Mouse (Mus musculus): ENCODE data around the gene Nrtn. TPM values are rescaled to one million over a fixed set of nuclear protein-coding genes. Genes with fewer than 3 reads are reported as not detected.
A peak's percentile ranks its signal among the peaks of the same experiment; 100 is the strongest.

Nrtn gene
- total RNA-seq (2021) = 10 to 100 TPM; 25.1 to 32.1 TPM
- long read RNA-seq, experiment 1, transcript Nrtn-201 (3 exons, 1,023 nt) = major isoform, 39 of 41 reads
- long read RNA-seq, experiment 1, partial matches to known transcripts = 2 of 41 reads
- long read RNA-seq, experiment 1, other reads (novel, unspliced or antisense) = 0 of 41 reads
- long read RNA-seq, experiment 2, transcript Nrtn-201 (3 exons, 1,023 nt) = major isoform, 20 of 21 reads
- long read RNA-seq, experiment 2, partial matches to known transcripts = 1 of 21 reads
- long read RNA-seq, experiment 2, other reads (novel, unspliced or antisense) = 0 of 21 reads

DNA sequence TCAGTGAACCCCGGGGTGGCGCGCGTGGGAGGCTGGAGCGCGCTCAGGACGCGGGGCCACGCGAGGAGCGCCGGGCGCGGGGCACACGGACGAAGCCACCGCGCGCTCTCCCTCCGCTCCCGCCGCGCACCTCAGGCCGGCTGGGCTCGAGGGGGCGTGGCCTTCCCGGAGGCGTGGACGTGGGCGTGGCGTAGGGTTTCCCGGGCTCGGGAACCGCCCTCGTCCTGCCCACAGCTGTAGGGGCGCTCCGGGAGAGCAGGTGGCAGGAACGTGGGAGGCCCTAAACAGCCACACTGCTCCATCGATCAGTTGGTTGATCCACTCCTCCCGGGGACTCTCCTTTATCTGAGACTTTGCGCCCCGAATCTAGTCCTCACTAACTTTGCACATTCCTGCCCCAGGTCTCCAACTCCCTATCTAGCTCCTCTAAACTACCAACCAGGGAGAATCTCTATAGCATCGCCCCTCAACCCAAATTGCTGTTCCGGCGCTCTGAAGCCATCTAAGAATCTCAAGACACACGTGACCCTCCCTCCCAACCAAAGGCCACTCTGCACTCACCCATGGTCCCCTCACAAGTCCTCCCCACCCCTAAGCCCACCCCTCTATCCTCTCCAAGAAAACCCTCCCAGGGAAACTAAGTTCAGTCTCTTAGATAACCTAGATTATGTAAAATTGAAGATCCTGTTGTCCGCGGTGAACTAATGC, at the start of gene Nrtn:
Nrtn (minus strand) TSS at position 115 of the 708 bp plus-strand sequence.
- DNase-seq = peak; percentile 85 to 90

DNA sequence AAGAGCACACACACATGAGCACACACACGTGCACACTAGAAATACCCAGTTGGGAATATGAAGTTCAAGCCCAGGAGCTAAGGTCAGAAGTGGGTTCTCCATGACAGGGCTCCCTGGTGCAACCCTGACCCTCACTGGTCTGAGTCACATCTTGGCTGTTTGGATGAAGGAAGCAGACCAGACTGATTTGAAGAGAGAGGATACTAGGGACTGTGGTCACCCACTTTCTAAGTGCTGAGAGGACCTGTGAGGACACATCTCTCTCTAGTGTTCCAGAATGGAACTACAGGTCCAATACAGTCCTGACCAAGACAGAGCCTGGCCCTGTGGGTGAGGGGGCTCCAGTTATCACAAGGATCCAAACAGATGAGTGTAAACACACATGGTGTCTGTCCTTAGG, 48.5 kb upstream of the Nrtn start:
- DNase-seq = no peak

DNA sequence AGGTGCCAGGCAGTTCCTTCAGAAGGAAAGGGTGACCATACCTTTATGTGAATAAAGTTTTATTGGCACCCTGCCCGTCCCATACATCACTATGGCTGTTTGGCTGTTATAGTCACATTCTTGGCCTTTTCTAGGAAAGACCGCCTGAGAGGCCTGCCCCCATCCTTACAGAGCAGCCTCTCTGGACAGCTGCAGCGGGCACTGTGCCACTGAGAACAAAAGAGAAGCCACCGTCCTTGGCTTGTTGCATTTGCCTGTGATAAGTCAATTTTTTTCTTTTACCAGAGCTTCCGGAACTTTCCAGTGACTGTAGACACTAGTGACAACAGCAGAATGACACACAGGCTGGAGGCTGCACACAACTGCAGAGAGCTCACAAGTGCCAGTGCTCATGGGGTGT, 47.6 kb upstream of the Nrtn start:
- DNase-seq = no peak

DNA sequence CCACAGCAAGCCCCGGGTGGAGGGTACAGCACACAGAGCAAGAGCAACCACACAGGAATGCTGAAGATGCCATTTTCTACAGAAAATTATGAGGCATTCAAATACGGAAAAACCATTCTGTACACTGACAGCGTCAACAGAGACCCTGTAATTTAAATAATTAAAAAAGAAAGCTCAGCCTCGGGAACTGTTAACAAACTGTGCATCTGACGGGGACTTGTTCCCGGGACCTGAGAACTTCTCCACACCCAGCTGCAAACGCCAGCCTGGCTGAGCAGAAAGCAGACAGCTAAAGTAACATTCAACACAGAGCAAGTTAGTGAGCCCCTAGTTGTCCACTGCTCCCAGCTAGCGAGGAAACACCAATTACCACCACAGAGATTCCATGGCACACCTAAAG, 44.7 kb upstream of the Nrtn start:
- DNase-seq = no peak

DNA sequence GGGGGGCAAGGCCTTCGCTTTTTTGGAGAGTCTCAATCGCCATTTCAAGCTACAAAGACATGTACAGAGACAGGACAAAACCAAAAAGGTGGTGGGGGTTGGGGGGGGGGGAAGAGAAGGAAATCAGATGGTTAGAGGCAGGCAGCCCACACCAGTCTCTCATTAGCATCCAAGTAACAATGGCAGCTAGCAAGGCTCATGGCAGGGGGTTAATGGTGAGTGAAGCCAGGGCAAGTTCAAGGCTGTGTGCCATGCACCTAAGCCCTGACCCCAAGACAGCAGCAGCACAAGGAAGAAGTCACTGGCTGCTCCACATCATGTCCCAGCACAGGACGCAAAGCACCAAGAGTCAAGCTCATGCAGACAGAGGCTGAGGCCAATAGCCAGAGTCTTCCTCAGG, 41.9 kb upstream of the Nrtn start:
- DNase-seq = no peak

DNA sequence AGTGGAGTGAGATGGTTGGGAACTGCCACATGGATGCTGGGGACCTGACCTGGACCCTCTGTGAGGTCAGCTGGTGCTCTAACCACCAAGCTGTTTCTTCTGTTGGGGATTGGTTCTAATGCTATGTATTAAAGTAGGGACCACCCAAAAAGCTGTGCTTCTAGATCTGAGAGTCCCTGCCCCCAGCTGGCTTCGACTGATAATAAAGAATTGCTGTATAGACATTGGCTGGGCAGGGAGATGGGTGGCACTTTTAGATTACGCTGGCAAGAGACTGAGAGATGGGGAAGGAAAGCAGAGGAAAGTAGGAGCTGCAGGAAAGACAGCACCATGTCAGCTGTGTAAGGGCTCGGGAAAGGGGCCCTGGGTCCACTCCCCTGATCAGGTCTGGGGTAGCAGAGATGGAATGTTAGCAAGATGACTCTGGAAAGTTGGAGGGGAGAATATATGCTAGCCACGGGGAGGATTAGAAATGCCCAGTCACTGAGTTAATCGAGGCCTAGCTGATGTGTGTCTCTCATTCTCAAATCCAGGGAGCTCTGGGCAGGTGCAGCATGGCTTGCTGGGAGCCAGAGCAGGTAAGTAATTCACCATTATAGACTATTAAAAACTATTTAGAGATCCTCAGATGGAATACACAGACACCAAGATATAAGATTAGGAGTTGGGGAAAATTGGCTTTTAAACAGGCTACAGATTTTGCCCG, 36.4 kb upstream of the Nrtn start:
- DNase-seq = no peak

DNA sequence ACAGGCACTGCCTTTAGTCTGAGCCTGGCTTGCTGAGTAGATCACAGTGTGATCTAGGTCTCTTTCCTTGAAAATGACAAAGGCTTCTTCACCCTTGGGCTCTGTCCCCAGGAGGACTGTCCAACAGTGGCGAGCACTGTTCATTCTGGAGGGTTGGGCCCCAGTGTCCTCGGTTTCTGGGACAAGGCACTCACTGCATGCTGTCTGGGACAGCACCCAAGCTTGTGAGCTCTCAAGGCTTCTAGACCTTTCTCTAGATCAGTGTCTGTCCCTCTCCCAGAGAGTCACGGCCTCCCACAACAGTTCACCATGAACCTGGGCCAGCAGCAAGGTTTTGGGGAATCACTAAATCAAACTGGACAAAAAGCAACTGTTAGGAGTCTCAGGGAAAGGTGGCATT, 35.3 kb upstream of the Nrtn start:
- no peak for DNase-seq

- DNase-seq = no peak
Measured at GRCm38 (mm10) chr17:56789286-56789685, 32.0 kb upstream of the Nrtn start.

GRCm38 (mm10) chr17:56788886-56789285, 31.6 kb upstream of the Nrtn start:
- DNase-seq = no peak

DNA sequence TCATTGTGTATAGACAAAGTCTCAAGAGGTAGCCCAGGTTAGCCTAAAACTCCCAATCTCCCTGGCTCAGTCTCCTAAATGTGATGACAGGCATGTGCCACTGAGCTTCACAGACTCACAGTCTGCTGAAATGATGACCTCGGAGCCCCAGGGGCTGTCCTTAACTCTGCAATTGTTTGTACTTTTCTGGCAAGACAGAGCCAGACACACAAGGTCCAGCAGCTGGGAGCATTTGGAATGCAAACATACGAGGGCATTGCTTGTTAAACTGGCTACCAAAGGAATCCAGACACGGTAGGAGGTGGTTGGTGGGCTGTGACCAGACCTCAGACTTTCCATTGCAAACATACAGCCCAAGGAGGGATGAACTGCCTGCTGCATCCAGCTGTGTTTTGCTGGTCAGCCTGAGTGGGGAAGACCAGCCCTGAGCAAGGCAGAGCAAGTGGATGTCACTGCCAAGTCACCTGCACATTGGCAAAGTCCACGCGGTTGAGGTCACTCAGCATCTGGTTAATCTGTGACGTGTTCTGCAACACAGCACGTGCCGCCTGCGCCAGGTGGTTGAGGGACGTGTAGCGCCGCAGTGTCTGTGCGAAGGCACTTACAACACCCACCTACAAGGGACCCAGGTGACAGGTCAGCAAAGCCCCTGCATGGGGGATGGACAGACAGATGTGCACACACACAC, 23.1 kb upstream of the Nrtn start:
- no peak for DNase-seq

DNA sequence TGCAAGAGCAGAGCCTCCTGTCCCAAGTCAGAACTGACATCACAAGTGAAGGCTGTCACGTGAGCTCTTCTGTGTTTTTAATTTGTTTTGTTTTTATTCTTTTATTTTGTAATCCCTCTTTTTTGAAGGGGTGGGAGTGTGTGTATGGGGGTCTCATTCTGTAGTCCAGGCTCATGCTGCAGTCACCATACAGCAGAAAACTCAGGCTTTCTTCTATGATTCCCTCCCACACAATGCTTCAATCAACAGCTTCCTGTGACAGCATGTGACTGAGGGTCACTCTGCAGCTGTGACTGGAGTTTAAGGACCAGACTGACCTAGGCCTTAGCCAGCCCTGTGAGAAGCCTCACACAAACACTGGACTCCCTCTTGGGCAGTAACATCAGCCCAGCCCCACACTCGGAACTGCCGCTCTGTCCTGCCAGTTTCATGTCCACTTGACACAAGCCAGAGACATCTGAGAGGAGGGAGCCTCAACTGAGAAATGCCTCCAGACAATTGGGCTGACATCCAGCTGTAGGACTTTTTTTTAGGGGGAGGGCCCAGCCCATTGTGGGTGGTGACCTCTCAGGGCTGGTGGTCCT, 21.5 kb upstream of the Nrtn start:
- DNase-seq = peak; percentile 51 to 58

GRCm38 (mm10) chr17:56777568-56777967, 20.2 kb upstream of the Nrtn start:
- DNase-seq = no peak

- DNase-seq = no peak
Measured at GRCm38 (mm10) chr17:56769950-56770349, 12.6 kb upstream of the Nrtn start, which contains the start of gene Prr22. TSS of gene Prr22 (plus strand) at chr17:56770250.

DNA sequence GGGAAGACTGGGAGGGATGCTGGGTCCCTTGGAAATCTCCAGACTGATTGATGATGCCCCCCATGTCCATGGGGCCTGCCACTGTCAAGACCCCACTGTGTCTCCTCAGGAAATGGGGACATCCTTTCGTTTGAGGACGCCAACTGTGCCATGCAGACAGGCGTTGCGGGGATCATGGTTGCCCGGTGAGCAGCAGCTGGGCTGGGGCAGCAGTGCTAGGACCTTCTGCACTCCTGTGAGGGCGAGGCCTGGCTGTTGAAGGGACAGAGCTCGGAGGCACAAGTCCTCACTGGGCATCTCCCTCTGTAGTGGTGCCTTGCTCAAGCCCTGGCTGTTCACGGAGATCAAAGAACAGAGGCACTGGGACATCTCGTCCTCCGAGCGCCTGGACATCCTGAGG, 11.6 kb upstream of the Nrtn start:
- no peak for DNase-seq

DNA sequence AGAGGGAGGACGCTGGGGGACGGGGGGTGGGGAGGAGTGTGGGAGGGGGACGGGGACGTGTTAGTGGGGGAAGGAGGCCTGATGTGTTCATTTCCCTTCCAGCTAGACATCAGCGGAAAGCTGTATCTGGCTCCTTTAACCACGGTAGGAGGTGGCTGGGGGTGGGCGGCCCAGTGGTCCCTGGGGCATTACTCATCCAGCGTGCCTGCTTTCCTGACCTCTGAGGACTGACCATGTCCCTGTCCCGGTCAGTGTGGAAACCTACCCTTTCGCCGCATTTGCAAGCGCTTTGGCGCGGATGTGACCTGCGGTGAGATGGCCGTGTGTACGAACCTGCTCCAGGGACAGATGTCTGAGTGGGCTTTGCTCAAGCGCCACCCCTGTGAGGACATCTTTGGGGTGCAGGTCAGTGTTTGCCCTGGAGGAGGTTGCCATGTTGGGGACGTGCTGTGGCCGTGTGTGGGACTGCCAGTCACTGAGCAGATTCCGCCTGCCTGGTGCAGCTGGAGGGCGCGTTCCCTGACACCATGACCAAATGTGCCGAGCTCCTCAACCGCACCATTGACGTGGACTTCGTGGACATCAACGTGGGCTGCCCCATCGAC, 10.3 kb upstream of the Nrtn start:
- no peak for DNase-seq

GRCm38 (mm10) chr17:56766631-56767405, 9.5 kb upstream of the Nrtn start:
- no peak for DNase-seq

DNA sequence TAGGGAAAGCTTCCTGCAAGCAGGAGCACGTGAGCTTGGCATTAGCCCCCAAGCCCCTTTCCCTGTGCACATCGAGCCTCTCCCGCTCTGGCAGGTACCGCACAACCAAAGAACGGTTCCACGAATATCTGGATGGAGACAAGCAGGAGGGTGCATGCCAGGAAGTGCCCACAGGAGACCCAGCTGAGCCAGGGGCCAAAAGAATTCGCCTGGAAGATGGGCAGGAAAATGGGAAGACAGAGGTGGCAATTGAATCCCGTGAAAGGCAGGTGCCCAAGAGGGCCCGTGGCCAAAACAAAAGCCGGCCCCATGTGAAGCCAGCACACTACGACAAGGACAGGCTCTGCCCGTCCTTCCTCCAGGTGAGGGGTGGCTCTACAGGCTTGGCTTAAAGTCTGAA, 8.1 kb upstream of the Nrtn start:
- DNase-seq = no peak

DNA sequence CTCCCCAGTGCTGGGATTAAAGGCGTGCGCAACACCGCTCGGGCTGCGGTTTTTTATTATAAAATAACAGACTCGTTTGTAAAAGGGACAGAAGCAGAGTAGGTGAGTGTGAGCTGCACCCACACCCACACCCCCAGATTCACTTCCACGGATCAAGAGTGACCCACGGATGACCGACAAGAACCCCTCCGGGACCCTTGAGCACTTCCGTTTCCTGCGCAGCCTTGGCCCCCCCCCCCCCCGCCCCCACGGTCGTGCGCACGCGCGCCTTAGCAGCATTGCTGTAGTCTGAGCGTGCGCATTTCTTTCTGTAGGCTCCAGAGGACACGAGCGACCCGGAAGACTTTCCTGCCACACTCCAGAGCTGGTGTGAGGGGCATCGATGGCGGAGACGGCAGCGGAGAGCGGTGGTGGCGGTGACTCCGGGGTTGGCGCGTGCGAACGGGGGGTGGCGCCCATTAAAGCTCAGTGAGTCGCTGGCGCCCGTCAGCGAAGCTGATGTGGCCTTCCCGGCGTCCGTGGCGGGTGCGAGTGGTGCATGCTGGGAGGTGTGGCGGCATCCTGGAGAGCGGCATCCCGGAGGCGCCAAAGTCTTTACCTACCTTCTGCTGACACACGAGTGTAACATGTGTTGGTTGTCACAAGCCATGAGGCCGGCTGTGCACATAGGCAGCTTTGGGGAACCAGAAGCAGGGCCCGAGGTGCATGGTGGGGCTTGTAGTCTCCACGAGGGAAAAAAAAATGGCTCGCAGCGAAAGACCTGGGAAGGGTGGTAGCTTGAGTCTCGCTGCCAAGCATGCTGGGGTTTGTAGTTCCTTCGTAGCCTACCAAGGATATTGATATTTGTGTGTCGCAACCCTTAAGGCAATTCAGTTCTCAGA, 7.4 kb upstream of the Nrtn start, which contains the start of gene Dus3l:
Dus3l (plus strand) TSS at position 284 of the 881 bp plus-strand sequence.
- DNase-seq = peak; percentile 94 to 95

GRCm38 (mm10) chr17:56763741-56764250, 6.5 kb upstream of the Nrtn start:
- no peak for DNase-seq

Data from heart, adult 18-20 months (tissue).